Mouse (Mus musculus) lung, postnatal 0 days (tissue): ENCODE results near the gene Aup1.

ENCODE experiments used
- CTCF ChIP-seq: IDR thresholded peaks from 2 replicates; pipeline ENCODE4 v1.5.1; 2016; ENCODE audit warnings: antibody characterized with exemption, mild to moderate bottlenecking
- EP300 ChIP-seq: IDR thresholded peaks from 2 replicates; pipeline ENCODE4 v1.6.1; 2016; ENCODE audit warnings: antibody characterized with exemption, mild to moderate bottlenecking, control low read depth

DNA sequence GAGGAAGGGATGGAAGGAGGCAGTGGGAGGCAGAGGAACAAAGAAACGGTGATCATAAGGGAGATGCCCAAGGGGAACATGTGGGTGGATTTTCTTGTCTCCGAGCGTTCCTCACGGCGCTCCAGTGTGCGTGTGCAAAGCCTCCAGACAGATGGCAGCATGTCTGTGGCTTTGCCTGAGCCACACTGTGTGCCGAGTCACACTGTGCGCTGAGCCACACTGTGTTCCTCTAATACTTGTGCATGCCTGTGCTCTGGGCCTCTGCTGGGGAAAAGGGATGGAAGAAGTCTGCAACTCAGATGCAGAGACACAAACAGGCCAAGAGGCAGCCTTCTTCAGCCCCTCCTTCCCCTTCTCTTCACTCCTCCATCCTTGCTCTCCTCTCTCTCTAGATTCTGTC, 27.0 kb upstream of the Aup1 start:
- TF ChIP-seq CTCF (no peak), EP300 (no peak)
